Mouse (Mus musculus) macrophage (primary cell): ENCODE measurements around the gene Glt8d2. TPM values are rescaled to one million over a fixed set of nuclear protein-coding genes. Genes with fewer than 3 reads are reported as not detected.

Experiments used
- H3K27ac ChIP-seq: fragments of 350-480 bp; formaldehyde crosslinking; 2 replicates; pipeline ENCODE4 v1.9.0; 2021
- H3K36me3 ChIP-seq: fragments of 350-480 bp; formaldehyde crosslinking; 2 replicates; pipeline ENCODE4 v1.9.0; 2021; ENCODE audit errors: inconsistent target
- H3K4me3 ChIP-seq: fragments of 350-480 bp; formaldehyde crosslinking; 2 replicates; pipeline ENCODE4 v1.9.0; 2021; ENCODE audit errors: inconsistent target
- H3K79me2 ChIP-seq: fragments of 350-480 bp; formaldehyde crosslinking; 2 replicates; pipeline ENCODE4 v1.9.0; 2021; ENCODE audit errors: inconsistent target
- WGBS: methylation state at CpG from one replicate; pipeline ENCODE4 v1.1.7; 2026; ENCODE audit warnings: inconsistent platforms; ENCODE audit not compliant: missing documents; 5-methylcytosine and 5-hydroxymethylcytosine counted together
- polyA plus RNA-seq: library from polyadenylated mRNA; stranded (reverse); fragments of 250-400 nt; gene quantifications from 3 replicates; pipeline ENCODE4 v1.2.4, GENCODE M21; 2018; ENCODE audit warnings: inconsistent platforms
- total RNA-seq, 78 experiments: library from RNA; depleted of rRNA; stranded (reverse); fragments of 250-400 nt; gene quantifications; 1 replicate in 9 of 78; 2 replicates in 24 of 78; 3 replicates in 43 of 78; 4 replicates in 2 of 78; pipeline ENCODE4 v1.2.4; 2018; ENCODE audit warnings: inconsistent platforms in 56 of 78

Glt8d2 gene
- total RNA-seq (2018; cell fraction: chromatin; rRNA removed) = 1 to 10 TPM in 1 of 26 experiments, under 1 TPM in 1, not detected in 24; 0.28 to 1.3 TPM
- not detected for total RNA-seq (2018; cell fraction: cytosol; rRNA removed)
- total RNA-seq (2018; cell fraction: nucleus; rRNA removed) = under 1 TPM in 2 of 26 experiments, not detected in 24; 0.30 to 0.48 TPM
- polyA plus RNA-seq = not detected in 3 replicates

GRCm38 (mm10) chr10:82690494-82690893, at the start of gene Glt8d2:
Glt8d2 (minus strand) TSS chr10:82690650.
- Histone ChIP-seq H3K4me3 (no peak within 1 kb of the TSS), H3K79me2 (no peaks in the 10 kb centered on the region), H3K36me3 (no peaks in the 10 kb centered on the region), H3K27ac (no peak within 1 kb of the TSS)
- WGBS = 10% methylated on average over 14 of the region's 14 CpGs

- H3K27ac ChIP-seq = peak overlapping the region; percentile 25
- 0% methylated on average over 57 of the region's 59 CpGs for WGBS
- peaks cover 14% of the 10 kb centered on the region for H3K36me3 ChIP-seq
- H3K4me3 ChIP-seq = peak overlapping the region; percentile 65
- peaks cover 21% of the 10 kb centered on the region for H3K79me2 ChIP-seq
Observed at GRCm38 (mm10) chr10:82699296-82699941, 9.0 kb upstream of the Glt8d2 start.

GRCm38 (mm10) chr10:82698712-82699261, 8.3 kb upstream of the Glt8d2 start:
- Histone ChIP-seq H3K36me3 (peaks cover 14% of the 10 kb centered on the region), H3K79me2 (peaks cover 21% of the 10 kb centered on the region), H3K27ac (peak overlapping the region; percentile 68), H3K4me3 (peak overlapping the region; percentile 65; the same call in 1 of the 2 replicates)
- whole genome bisulfite sequencing = 3% methylated on average over 28 of the region's 42 CpGs

- Histone ChIP-seq H3K36me3 (peaks cover 11% of the 10 kb centered on the region), H3K4me3 (no peak overlapping the region), H3K27ac (peak overlapping the region; percentile 68), H3K79me2 (peaks cover 21% of the 10 kb centered on the region)
- WGBS = 17% methylated on average over 3 of the region's 3 CpGs
Observed at GRCm38 (mm10) chr10:82697305-82697898, 7.0 kb upstream of the Glt8d2 start.

- Histone ChIP-seq H3K27ac (peak overlapping the region; percentile 68), H3K79me2 (peaks cover 21% of the 10 kb centered on the region), H3K4me3 (no peak overlapping the region), H3K36me3 (peaks cover 5% of the 10 kb centered on the region; the same call in 1 of the 2 replicates)
- 48% methylated on average over 4 of the region's 4 CpGs for WGBS
Observed at GRCm38 (mm10) chr10:82696453-82697079, 6.1 kb upstream of the Glt8d2 start.

GRCm38 (mm10) chr10:82695956-82696355, 5.5 kb upstream of the Glt8d2 start, which contains the start of gene Hcfc2:
Hcfc2 (plus strand) TSS chr10:82696160.
- peak within 1 kb of the TSS; percentile 68 for H3K27ac ChIP-seq
- no peak within 1 kb of the TSS for H3K4me3 ChIP-seq
- peaks cover 16% of the 10 kb centered on the region for H3K79me2 ChIP-seq
- H3K36me3 ChIP-seq = no peaks in the 10 kb centered on the region
- WGBS = 40% methylated on average over 5 of the region's 5 CpGs

- Histone ChIP-seq H3K27ac (no peak overlapping the region), H3K79me2 (no peaks in the 10 kb centered on the region), H3K36me3 (no peaks in the 10 kb centered on the region), H3K4me3 (no peak overlapping the region)
- 10% methylated on average over 4 of the region's 7 CpGs for WGBS
Observed at GRCm38 (mm10) chr10:82689681-82690211, 704 bp downstream of the Glt8d2 start.

GRCm38 (mm10) chr10:82685440-82685839, 5.0 kb downstream of the Glt8d2 start:
- WGBS = 92% methylated on average over 2 of the region's 2 CpGs
- H3K36me3 ChIP-seq = no peaks in the 10 kb centered on the region
- no peaks in the 10 kb centered on the region for H3K79me2 ChIP-seq
- H3K27ac ChIP-seq = no peak overlapping the region
- no peak overlapping the region for H3K4me3 ChIP-seq

GRCm38 (mm10) chr10:82681639-82682038, 8.8 kb downstream of the Glt8d2 start:
- Histone ChIP-seq H3K4me3 (no peak overlapping the region), H3K36me3 (no peaks in the 10 kb centered on the region), H3K27ac (no peak overlapping the region), H3K79me2 (no peaks in the 10 kb centered on the region)
- 95% methylated on average over 7 of the region's 7 CpGs for WGBS

GRCm38 (mm10) chr10:82680769-82681168, 9.7 kb downstream of the Glt8d2 start:
- Histone ChIP-seq H3K36me3 (no peaks in the 10 kb centered on the region), H3K27ac (no peak overlapping the region), H3K79me2 (no peaks in the 10 kb centered on the region), H3K4me3 (no peak overlapping the region)
- 98% methylated on average over 5 of the region's 5 CpGs for WGBS

- no peak overlapping the region for H3K27ac ChIP-seq
- 89% methylated on average over 6 of the region's 6 CpGs for WGBS
Observed at GRCm38 (mm10) chr10:82676949-82677348, 13.5 kb downstream of the Glt8d2 start.

GRCm38 (mm10) chr10:82670205-82670604, 20.2 kb downstream of the Glt8d2 start:
- Histone ChIP-seq H3K4me3 (no peak overlapping the region), H3K36me3 (no peaks in the 10 kb centered on the region), H3K79me2 (no peaks in the 10 kb centered on the region), H3K27ac (no peak overlapping the region)
- WGBS = 17% methylated on average over 6 of the region's 6 CpGs

More at GRCm38 (mm10) chr10:82676949-82677348, 13.5 kb downstream of the Glt8d2 start:
- Histone ChIP-seq H3K4me3 (no peak overlapping the region), H3K36me3 (no peaks in the 10 kb centered on the region), H3K79me2 (no peaks in the 10 kb centered on the region)

GRCm38 (mm10) chr10:82666436-82667234, 23.8 kb downstream of the Glt8d2 start:
- H3K79me2 ChIP-seq = no peaks in the 10 kb centered on the region
- H3K27ac ChIP-seq = no peak overlapping the region
- WGBS = 21% methylated on average over 22 of the region's 22 CpGs
- H3K4me3 ChIP-seq = no peak overlapping the region
- no peaks in the 10 kb centered on the region for H3K36me3 ChIP-seq

GRCm38 (mm10) chr10:82665951-82666350, 24.5 kb downstream of the Glt8d2 start:
- 67% methylated on average over 3 of the region's 3 CpGs for WGBS
- H3K27ac ChIP-seq = no peak overlapping the region
- H3K36me3 ChIP-seq = no peaks in the 10 kb centered on the region
- no peak overlapping the region for H3K4me3 ChIP-seq
- H3K79me2 ChIP-seq = no peaks in the 10 kb centered on the region
